Mouse (Mus musculus) urinary bladder, postnatal 25 days (tissue): ENCODE results near the gene Apon.
A peak's percentile ranks its signal among the peaks of the same experiment; 100 is the strongest.
"Not testable (repeated sequence)": the region's sequence is repeated elsewhere in the genome, so short reads cannot be mapped to it uniquely, and the experiment has no call there.

Experiments
- DNase-seq: peaks from one replicate; pipeline ENCODE4 v3.0.0; 2022; ENCODE audit warnings: low spot score

Apon gene

DNA sequence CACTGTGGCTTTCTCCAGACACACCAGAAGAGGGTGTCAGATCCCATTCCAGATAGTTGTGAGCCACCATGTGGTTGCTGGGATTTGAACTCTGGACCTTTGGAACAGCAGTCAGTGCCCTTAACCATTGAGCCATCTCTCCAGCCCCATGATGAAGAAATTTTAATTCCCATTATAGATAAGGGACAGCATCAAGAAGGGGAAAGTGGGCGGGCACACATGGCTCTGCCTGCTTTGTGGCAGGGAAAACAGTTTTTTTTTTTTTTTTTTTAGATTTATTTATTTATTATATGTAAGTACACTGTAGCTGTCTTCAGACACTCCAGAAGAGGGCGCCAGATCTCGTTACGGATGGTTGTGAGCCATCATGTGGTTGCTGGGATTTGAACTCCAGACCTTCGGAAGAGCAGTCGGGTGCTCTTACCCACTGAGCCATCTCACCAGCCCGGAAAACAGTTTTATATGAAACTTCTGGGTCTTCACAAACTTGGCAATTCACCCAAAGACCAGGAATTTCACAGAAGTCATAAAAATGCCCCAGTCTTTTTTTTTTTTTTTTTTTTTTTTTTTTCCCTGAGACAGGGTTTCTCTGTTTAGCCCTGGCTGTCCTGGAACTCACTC lies 19.0 kb downstream of the Apon start:
- not testable (repeated sequence) for DNase-seq

DNA sequence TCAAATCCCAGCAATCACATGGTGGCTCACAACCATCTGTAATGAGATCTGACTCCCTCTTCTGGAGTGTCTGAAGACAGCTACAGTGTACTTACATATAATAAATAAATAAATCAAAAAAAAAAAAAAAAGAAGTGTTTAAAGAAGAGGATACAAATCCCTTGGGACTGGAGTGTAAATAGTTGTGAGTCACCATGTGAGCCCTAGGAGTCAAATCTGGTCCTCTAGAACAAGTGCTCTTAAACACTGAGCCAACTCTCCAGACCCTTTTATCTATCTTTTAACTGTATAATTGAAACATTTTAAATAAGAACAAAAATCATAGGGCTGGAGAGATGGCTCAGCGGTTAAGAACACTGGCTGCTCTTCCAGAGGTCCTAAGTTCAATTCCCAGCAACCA lies 21.5 kb downstream of the Apon start:
- DNase-seq: not testable (repeated sequence)

DNA sequence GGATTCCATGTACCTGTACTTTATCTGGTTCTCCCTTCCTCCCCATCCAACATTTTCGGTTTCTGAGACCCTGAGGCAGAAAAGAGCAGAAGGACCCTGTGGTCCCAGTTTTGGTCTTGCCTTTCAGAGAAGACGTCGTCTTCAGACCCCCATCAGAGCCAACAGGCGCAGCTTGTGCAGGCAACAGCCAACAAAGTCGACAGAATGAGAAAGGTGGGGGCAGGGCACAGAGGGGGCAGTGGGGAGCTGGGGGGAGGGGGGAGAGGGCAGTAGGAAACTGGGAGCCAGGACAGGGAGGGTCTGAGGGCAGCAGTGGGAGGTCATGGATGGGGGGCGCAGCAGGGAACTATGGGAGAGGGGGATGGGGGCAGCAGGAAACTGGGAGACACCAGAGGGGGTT lies 24.3 kb downstream of the Apon start:
- DNase-seq: no peak

DNA sequence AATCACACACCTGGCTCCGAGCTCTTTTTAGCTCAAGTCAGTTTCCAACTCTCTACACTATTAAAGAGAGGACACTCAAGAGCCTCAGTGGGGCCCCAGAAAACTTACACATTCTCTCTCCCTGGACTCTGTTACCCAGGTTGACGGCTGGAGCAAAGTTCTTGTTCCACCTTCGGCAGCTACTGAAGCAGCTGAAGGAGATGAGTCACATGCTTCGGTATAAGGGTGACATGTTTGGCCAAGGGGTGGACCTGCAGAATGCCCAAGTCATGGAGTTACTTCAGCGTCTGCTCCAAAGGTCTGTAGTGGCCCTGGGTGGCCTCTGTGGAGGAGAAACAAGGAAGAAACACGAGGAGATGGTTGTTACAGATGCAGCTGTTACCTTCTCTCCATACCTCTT lies 27.0 kb downstream of the Apon start:
- DNase-seq: no peak

DNA sequence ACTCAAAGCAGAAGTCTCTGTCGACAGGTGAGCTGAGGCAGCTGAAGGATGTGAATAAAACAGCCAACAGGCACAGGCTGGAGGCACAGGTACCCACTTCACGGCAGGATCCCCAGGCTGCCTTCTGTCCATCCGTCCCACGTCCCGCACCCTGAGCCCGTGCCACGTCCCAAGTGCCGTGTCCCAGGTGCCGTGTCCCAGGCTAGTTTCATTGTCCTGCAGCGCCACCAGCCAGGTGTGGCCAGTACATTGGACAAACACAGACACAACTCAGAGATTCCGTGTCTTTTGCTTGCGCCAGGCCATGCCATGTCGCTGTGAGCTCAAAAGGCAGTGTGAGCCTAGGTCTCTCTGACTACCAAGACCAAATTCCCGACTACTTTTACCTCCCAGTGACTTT lies 27.8 kb downstream of the Apon start:
- DNase-seq: no peak

DNA sequence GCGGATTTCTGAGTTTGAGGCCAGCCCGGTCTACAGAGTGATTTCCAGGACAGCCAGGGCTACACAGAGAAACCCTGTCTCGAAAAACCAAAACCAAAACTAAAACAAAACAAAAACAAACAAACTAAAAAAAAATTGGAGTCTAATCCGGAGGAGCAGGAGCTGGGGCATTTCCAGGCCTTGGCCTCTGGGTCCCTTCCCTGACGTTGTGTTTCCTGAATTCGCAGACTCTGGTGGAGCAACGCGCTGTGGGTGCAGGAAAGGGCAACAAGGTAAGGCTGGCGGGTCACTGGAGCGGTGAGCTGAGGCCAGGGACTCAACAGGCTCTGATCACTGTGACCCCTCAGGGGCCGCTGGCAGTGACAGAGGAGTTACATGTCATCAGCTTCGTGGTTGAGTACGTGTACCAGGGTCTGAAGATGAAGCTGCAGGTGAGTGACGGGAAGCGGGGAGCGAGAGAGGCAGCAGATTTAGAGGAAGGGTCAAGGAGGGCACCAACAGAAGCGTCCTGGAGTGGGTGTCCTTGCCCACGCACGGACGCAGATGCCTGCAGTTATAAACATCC lies 29.1 kb downstream of the Apon start:
- no peak for DNase-seq

DNA sequence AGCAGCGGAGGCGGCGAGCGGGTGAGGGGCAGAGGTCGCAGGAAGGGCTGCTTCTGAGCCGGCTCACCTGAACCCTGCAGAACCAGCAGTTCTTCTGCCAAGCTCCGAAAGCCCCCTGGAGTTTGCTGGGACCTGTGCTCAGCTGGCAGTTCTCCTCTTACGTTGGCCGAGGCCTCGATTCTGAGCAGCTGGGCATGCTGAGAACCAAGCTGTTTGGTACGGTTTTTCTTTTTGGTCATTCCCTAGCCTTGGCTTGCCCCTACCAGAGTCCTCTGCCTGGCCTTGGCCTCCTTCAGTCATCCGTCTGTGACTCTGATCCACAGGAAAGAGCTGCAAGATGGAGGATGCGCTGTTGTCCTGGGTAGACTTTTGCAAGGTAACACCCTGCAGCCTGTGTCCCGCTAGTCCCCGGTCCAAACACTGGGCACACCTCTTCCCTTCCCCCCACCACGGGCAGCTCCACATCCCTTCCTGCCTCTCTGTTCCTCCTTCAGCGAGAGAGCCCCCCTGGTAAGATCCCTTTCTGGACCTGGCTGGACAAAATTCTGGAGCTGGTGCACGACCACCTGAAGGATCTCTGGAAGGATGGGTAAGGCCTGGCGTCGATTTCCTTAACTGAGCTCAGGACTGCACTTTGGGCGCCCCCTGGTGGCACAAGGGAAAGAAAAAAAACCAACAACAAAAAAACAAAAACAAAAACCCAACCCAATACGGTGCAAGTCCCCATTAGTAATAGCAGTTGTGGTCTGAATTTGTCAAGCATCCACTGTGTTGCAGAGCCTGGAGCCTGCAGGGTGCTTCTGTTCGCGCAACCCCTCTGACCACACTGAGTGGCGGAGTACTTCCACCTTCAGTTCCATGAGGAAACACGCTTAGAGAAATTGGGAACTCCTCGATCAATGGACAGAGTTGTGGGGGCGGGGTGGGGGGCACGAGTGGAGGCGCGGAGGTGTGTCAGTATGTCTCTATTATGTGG lies 30.0 kb downstream of the Apon start:
- DNase-seq: peak; percentile 71

DNA sequence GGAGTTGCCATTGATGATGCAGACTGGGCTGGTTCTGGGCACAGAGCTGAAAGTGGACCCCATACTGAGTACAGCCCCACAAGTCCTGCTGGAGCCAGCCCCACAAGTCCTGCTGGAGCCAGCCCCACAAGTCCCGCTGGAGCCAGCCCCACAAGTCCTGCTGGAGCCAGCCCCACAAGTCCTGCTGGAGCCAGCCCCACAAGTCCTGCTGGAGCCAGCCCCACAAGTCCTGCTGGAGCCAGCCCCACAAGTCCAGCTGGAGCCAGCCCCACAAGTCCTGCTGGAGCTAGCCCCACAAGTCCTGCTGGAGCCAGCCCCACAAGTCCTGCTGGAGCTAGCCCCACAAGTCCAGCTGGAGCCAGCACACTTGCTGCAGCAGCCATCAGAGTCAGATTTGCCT lies 36.7 kb downstream of the Apon start:
- DNase-seq: not testable (repeated sequence)

DNA sequence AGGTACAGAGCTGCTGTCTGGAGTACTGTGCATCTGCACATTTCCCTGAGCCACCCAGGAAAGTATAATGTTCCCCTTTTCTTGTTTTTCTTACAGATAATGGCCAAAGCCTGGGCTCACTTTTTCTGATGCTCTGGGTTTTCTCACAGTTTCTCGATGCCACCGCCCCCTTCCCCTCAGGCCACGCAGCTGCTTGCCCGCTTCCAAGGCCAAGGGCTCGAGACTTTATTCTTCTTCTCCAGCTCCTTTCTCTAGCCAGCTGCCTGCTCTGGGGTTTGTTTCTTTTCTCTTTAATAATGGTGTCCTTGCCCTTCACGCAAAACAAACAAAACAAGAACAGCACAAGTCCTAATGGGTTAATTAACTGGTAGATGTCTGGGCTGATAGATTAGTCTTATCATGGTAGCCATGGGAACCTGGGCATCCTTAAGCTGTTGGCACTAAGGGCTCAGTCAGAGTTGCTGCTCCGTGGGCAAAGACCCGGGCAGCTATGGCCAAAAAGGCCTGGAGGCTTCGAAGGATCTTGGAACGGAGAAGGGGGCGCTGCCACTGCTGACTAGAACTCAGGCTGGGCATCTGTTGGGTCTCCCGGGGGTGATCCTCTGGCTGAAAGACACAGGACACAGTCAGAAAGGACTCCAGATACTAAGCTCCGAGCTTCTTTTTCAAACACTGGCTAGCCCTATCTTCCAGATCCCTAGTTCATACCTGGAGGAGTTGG lies 42.6 kb downstream of the Apon start:
- DNase-seq: no peak

DNA sequence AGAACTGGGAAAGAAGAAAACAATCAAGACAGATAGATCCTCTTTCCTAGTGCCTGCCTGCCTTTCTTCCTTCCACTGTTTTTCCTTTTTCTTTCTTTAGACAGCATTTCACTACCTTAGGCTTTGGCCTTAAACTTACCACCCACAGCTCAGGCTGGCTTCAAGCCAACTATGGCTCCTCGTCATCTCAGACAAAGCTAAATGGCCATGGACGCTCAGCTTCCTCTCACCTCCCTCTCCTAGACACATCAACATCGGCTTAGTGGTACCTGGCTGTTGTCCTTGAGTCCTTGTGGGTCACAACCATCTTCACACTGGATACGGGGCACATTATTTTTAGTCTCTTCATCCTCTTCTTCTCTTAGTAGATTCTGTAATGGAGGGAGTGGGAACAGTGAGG lies 43.3 kb downstream of the Apon start:
- no peak for DNase-seq

DNA sequence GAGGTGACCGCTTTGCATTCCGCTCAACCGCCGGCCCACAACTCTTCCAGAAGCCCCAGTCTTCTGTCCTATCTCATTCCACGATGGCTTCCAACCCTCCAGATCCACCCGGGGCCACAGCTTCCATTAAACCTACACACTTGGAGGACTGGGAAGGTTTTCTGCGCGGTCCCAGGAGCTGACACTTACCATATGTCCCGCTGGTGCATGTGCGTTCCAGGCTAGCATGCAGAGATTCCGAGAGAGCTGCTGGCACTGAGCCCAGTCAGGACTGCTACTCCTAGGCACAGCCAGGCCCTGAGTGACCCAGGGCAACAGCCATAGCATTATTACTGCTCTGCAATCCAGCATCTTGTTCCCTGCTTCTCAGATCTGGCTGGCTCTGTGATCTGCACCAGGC lies 43.7 kb downstream of the Apon start:
- no peak for DNase-seq

DNA sequence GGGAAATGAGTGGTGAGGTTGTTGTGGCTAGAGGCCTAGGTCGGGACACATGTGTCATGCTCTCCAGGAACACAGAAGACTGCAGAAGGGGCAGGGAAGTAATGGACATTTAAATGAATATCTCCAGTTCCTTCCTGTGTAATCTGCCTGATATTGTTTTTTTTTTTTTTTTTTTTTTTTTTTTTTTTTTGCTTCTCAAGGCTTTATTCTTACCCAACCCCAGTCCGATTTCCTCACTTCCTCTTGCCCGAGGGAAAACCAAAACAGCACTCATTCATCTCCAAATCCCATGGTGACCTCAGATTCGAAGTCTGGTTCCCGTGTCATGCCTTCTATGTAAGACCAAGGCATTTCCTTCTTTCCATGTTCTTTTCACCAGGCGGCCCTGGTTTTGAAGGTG lies 44.3 kb downstream of the Apon start:
- DNase-seq: no peak

DNA sequence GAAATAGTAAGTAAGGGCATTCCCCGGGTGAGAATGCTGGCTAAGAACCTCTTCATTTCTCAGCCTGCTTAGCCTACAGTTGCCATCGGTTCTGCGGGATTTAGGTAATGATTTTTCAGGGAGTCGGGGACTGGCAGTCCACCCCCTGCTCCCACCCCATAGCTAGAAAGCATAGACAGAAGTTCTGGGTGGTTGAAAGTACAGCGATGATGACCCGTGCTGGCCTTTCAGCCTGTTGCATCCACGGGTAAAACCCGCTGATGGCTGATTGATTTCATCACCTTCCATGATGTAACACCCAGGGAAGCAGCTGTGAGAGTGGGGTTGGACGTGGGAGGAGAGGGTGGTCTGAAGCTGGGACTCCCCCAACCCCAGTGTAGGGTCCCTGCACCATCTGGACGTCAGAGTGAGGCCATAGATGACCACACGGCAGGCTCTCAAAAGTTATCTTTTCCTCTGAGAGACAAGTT lies 44.8 kb downstream of the Apon start, which contains the start of gene Il23a:
Il23a (minus strand) TSS at position 51 of the 470 bp plus-strand sequence.
- no peak for DNase-seq

DNA sequence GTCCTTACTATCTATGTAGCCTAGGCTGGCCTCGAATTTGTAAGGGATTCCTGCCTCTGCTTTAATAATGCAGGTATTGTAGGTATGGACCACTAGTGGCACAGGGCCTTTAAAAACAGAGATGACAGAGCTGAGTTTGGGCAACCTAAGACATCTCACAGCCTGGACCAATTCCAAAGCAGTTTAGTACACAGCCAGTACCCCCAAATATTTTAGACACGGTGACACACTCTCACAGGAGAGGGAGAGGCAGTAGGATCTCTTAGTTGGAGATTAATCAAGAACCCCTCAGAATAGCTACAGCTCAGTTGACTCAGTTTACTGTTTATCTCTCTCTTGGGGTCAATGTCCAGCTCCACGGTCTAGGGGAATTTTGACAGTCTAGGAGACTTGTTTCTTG lies 48.5 kb downstream of the Apon start:
- no peak for DNase-seq

DNA sequence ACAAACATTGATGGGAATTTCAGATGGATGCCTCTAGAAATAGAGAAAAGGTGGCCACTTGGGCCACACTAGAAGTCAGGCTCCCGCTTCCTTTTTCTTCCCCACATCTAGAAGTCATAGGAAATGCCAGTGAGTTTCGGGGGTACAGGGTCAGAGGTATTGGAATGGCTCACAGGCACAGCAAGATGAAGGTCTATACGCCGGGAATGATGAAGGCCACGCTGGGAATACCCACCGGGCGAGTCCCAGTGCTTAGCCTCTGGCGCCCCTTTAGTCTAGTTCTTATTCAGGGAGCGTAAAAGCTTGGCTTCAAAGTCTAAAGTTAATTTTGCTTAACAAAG lies 48.9 kb downstream of the Apon start:
- DNase-seq: no peak

DNA sequence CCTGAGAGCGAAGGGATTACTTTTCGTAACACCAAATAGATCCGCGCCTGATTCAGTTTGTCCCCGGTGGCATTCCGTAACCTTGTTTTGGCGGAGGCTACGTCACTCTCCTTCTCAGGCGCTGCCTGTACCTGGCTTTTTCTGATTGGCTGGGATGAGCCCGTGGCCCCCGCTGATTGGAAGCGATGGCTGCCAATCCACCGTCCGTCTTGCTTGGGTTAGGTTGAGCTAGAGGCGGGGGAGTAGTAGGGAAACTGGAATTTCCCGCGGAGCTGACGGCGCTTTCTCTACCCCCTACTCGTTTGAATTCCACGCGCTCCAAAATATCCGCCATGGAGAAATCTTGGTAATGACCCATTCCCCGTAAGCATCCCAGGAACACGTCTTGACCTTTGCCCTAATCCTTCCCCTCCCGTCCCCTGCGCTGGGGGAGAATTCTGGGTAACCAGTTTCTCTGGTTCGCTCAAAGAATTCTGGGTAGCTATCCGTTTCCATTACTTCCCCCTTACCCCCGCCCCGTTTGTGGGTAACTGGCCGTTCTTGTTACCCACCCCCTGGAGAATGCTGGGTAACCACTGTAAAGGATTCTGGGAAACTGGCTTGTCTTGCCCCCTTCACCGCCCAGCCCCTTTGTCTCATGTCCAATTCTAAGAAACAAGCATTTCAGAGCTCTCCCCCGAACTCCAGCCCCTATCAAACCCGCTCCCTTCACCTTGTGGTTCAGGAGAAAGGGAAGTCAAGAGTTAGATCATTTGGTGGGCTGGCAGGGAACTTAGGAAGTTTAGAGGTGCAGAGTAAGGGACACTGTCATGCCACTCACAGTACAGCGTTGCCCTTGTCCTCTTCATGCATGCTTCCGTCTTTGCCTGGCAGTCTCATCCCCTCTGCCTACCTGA lies 49.5 kb downstream of the Apon start, which contains the start of gene Pan2:
Pan2 (plus strand) TSS at position 210 of the 896 bp plus-strand sequence.
- DNase-seq: peak; percentile 98
